Mouse (Mus musculus) heart, embryonic 12.5 days (tissue): ENCODE data around the gene Chga. TPM values are rescaled to one million over a fixed set of nuclear protein-coding genes. Genes with fewer than 3 reads are reported as not detected.

Source experiments
- ATAC-seq: fragments of 200-750 bp; cut with Nextera tagmentation; 2 replicates; pipeline ENCODE4 v1.8.0; 2017; ENCODE audit warnings: moderate TSS enrichment, moderate library complexity; ENCODE audit not compliant: insufficient number of reproducible peaks, low FRiP score
- H3K27ac ChIP-seq: fragments of 300-500 bp; sonication (generic); 2 replicates; pipeline ENCODE4 v1.5.1; 2016; ENCODE audit warnings: mild to moderate bottlenecking, moderate library complexity; ENCODE audit not compliant: poor library complexity, severe bottlenecking
- H3K27me3 ChIP-seq: fragments of 300-500 bp; sonication (generic); replicated peaks from 2 replicates; pipeline ENCODE4 v1.6.1; 2016; ENCODE audit warnings: mild to moderate bottlenecking, moderate library complexity
- H3K36me3 ChIP-seq: fragments of 300-500 bp; sonication (generic); 2 replicates; pipeline ENCODE4 v1.6.1; 2016; ENCODE audit warnings: mild to moderate bottlenecking, moderate library complexity
- H3K4me1 ChIP-seq: fragments of 300-500 bp; sonication (generic); replicated peaks from 2 replicates; pipeline ENCODE4 v1.6.1; 2016; ENCODE audit warnings: mild to moderate bottlenecking
- H3K4me2 ChIP-seq: fragments of 300-500 bp; sonication (generic); 2 replicates; pipeline ENCODE4 v1.6.1; 2016; ENCODE audit warnings: mild to moderate bottlenecking, moderate library complexity
- H3K4me3 ChIP-seq: fragments of 300-500 bp; sonication (generic); 2 replicates; pipeline ENCODE4 v1.5.1; 2016; ENCODE audit warnings: mild to moderate bottlenecking
- H3K9ac ChIP-seq: fragments of 300-500 bp; sonication (generic); 2 replicates; pipeline ENCODE4 v1.6.1; 2016; ENCODE audit warnings: mild to moderate bottlenecking, moderate library complexity
- H3K9me3 ChIP-seq: fragments of 300-500 bp; sonication (generic); replicated peaks from 2 replicates; pipeline ENCODE4 v1.6.1; 2016; ENCODE audit warnings: mild to moderate bottlenecking, moderate library complexity
- WGBS: fragments of 180-500 bp; shearing (Covaris S2); methylation state at CpG from one replicate; pipeline ENCODE4 v1.1.7; 2016; 5-methylcytosine and 5-hydroxymethylcytosine counted together
- polyA plus RNA-seq: library from polyadenylated mRNA; unstranded; fragments of >200 nt; fragmentation: Nextera tagmentation; extraction: Ambion mirVana; gene quantifications from 2 replicates; pipeline ENCODE4 v1.2.1, GENCODE M21; 2016

Chga gene
- polyA plus RNA-seq, 1 experiment from 2014 or later, result 0.26 TPM

DNA sequence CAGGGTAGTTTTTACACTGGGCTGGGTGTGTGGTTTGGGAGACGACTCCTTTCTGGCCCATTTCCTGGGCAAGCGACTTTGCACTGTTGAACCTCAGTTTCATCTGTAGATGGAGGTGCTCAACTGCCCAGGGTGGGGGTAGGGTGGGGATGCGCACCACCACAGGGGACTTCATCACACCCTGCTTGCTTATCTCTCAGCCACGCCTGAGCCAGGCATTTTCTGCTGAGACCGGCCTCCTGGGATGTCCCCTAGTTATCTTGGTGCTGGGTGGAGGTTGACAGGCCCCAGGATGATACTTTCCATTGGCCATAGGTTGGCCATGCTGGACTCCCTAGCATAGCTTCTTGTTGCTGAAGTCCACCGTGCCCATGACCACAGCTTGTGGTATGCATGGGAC is 10.3 kb downstream of the Chga start:
- H3K9ac ChIP-seq, result no peak overlapping the region
- no peak overlapping the region for H3K4me2 ChIP-seq
- H3K4me3 ChIP-seq, result no peak overlapping the region
- H3K36me3 ChIP-seq, result no peaks in the 10 kb centered on the region
- H3K27me3 ChIP-seq, result peaks cover 11% of the 10 kb centered on the region
- H3K9me3 ChIP-seq, result no peaks in the 10 kb centered on the region
- H3K27ac ChIP-seq, result no peak overlapping the region
- WGBS, result 48% methylated on average over 6 of the region's 6 CpGs
- no peak; the same call in 1 of the 2 replicates for ATAC-seq
- H3K4me1 ChIP-seq, result no peaks in the 10 kb centered on the region

- no peaks in the 10 kb centered on the region for H3K9me3 ChIP-seq
- 61% methylated on average over 2 of the region's 2 CpGs for WGBS
- H3K27ac ChIP-seq, result no peak overlapping the region
- H3K4me3 ChIP-seq, result no peak overlapping the region
- H3K4me1 ChIP-seq, result no peaks in the 10 kb centered on the region
- no peak for ATAC-seq
- H3K36me3 ChIP-seq, result no peaks in the 10 kb centered on the region
- H3K9ac ChIP-seq, result no peak overlapping the region
- peaks cover 11% of the 10 kb centered on the region for H3K27me3 ChIP-seq
- H3K4me2 ChIP-seq, result no peak overlapping the region
These were observed 12.2 kb downstream of the Chga start for GRCm38 (mm10) chr12:102566951-102567350.

DNA sequence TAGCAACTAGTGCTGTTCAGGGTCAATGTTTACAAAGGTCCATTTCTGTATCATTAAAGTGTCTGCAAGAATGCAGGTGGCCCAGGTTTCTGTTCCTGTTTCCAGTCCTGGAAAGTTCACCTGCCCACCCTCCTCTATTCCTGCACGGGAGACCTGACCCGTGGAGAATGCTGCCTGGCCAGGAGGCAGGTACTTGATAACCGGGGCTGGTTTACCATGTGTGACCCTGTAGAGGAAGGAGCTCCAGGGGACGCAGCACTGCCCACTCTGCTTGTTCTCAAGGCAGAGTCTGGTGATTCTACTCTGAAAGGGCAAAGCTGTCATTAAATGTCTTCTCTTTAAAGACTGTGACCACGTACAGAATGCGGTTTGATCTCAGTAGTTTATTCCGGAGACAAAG is 13.4 kb downstream of the Chga start:
- no peak overlapping the region for H3K27ac ChIP-seq
- 0 out of 2 replicates have a peak, but pooled peaks cover 3% of the 10 kb centered on the region for H3K4me1 ChIP-seq
- H3K9me3 ChIP-seq, result no peaks in the 10 kb centered on the region
- H3K27me3 ChIP-seq, result no peaks in the 10 kb centered on the region
- no peak for ATAC-seq
- H3K4me2 ChIP-seq, result no peak overlapping the region
- 73% methylated on average over 7 of the region's 7 CpGs for WGBS
- no peak overlapping the region for H3K4me3 ChIP-seq
- no peak overlapping the region for H3K9ac ChIP-seq
- no peaks in the 10 kb centered on the region for H3K36me3 ChIP-seq

- Histone ChIP-seq H3K9ac (no peak overlapping the region), H3K4me3 (no peak overlapping the region), H3K9me3 (no peaks in the 10 kb centered on the region), H3K27ac (no peak overlapping the region), H3K4me2 (no peak overlapping the region), H3K27me3 (no peaks in the 10 kb centered on the region), H3K4me1 (0 out of 2 replicates have a peak, but pooled peaks cover 3% of the 10 kb centered on the region), H3K36me3 (no peaks in the 10 kb centered on the region)
- WGBS, result 83% methylated on average over 13 of the region's 13 CpGs
- no peak for ATAC-seq
These were observed 15.3 kb downstream of the Chga start for GRCm38 (mm10) chr12:102570111-102570510.

- WGBS, result 74% methylated on average over 5 of the region's 5 CpGs
- H3K4me2 ChIP-seq, result no peak overlapping the region
These were observed 16.0 kb downstream of the Chga start for GRCm38 (mm10) chr12:102570734-102571133.

GRCm38 (mm10) chr12:102571666-102572065 is 16.9 kb downstream of the Chga start:
- no peak overlapping the region for H3K27ac ChIP-seq
- H3K4me3 ChIP-seq, result no peak overlapping the region
- WGBS, result 53% methylated on average over 9 of the region's 9 CpGs

More at GRCm38 (mm10) chr12:102570734-102571133, 16.0 kb downstream of the Chga start:
- H3K4me1 ChIP-seq, result 0 out of 2 replicates have a peak, but pooled peaks cover 3% of the 10 kb centered on the region
- no peaks in the 10 kb centered on the region for H3K9me3 ChIP-seq
- H3K36me3 ChIP-seq, result no peaks in the 10 kb centered on the region
- H3K27ac ChIP-seq, result no peak overlapping the region
- H3K9ac ChIP-seq, result no peak overlapping the region
- no peak for ATAC-seq
- no peak overlapping the region for H3K4me3 ChIP-seq
- no peaks in the 10 kb centered on the region for H3K27me3 ChIP-seq

DNA sequence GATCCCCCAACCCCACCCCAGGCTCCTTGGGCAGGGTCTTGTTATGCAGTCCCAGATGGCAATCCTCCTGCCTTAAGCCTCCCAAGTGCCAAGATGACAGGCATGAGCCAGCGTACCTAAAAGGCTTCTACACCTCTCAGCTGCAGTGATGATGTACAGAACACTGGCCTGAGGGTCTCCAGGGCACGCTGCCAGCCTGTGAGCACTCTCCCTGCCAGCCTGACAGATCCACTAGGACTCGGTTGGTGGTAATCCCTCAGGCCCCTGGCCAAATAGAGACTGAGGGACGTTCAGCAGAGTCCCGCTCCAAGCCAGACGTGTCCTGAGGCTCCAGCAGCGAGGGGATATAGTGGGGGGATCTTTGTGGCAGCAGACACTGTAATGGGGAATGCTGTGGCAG is 18.3 kb downstream of the Chga start:
- ATAC-seq, result no peak
- 54% methylated on average over 7 of the region's 7 CpGs for WGBS

More at GRCm38 (mm10) chr12:102571666-102572065, 16.9 kb downstream of the Chga start:
- Histone ChIP-seq H3K36me3 (no peaks in the 10 kb centered on the region), H3K9ac (no peak overlapping the region), H3K4me2 (no peak overlapping the region), H3K9me3 (no peaks in the 10 kb centered on the region), H3K4me1 (0 out of 2 replicates have a peak, but pooled peaks cover 3% of the 10 kb centered on the region), H3K27me3 (no peaks in the 10 kb centered on the region)
- no peak for ATAC-seq

DNA sequence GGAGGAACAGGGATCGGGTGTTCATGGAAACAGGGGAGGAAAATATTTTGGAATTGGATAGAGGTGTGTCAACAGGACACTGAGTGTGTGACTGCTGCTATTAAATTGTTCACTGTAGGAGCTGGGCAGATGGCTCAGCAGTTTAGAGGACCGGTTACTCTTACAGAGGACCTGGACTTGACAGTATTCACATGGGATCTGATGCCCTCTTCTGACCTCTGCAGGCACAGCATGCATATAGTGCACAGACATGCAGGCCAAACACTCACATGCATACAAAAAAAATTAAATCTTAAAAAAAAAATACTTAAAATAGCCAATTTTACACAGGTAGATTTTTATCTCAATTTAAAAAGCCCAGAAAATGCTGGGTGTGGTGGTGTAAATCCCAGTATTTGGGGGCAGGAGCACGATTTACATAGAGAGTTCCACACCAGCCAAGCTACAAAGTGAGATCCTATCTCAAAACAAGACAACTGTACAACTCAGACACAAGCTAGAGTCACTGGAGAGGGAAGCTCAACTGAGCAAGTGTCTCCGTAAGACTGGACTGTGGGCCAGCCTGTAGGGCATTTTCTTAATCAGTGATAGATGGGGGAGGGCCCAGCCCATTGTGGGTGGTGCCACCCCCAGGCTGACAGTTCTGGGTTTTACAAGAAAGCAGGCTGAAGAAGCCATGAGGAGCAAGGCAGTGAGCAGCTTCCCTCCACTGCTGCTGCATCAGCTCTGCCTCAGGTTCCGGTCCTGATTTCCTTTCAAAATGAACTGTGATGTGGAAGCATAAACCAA is 21.0 kb downstream of the Chga start:
- Histone ChIP-seq H3K9me3 (no peaks in the 10 kb centered on the region), H3K4me2 (no peak overlapping the region), H3K4me1 (0 out of 2 replicates have a peak, but pooled peaks cover 3% of the 10 kb centered on the region), H3K4me3 (no peak overlapping the region), H3K36me3 (no peaks in the 10 kb centered on the region), H3K27me3 (no peaks in the 10 kb centered on the region), H3K9ac (no peak overlapping the region), H3K27ac (no peak overlapping the region)
- 73% methylated on average over 5 of the region's 5 CpGs for WGBS
- no peak for ATAC-seq

More for the DNA sequence above, 18.3 kb downstream of the Chga start:
- H3K4me1 ChIP-seq, result 0 out of 2 replicates have a peak, but pooled peaks cover 3% of the 10 kb centered on the region
- H3K9ac ChIP-seq, result no peak overlapping the region
- H3K9me3 ChIP-seq, result no peaks in the 10 kb centered on the region
- H3K27me3 ChIP-seq, result no peaks in the 10 kb centered on the region
- no peaks in the 10 kb centered on the region for H3K36me3 ChIP-seq
- H3K4me3 ChIP-seq, result no peak overlapping the region
- H3K4me2 ChIP-seq, result no peak overlapping the region
- no peak overlapping the region for H3K27ac ChIP-seq

DNA sequence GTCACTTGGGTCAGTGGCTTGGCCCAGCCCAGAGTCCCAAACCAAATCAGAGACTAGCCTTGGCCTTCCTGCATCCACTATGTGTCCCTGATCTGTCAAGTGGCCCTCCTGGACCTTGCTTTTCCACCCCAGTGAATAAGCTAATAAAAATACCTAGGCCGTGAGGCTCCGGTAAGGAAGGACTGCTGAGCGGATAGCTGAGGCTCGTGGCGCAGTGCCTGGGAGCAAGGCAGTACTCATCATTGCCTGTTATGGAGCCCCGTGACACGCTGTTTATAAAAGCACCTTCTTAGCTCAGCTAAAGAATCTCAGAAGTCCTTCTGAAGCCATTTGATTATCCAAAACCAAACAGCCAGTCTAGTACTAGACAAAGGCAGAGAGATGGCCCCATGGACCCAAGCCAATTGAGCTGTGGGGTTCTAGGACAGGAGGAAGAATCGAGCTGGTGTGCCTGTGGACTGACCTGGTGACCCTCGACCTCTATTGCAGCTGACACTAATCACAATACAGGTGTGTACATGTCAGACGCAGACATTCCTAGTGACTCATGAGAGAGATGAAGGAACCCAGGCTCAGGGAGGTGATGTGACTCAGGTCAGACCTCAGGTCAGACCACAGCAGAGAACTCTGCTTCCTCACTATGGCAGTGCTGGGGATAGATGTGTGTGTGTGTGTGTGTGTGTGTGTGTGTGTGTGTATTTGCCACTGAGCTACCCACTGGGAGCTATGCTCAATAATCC is 22.1 kb downstream of the Chga start:
- H3K27me3 ChIP-seq, result no peaks in the 10 kb centered on the region
- no peak overlapping the region for H3K9ac ChIP-seq
- no peak overlapping the region for H3K27ac ChIP-seq
- 90% methylated on average over 10 of the region's 10 CpGs for WGBS
- no peaks in the 10 kb centered on the region for H3K36me3 ChIP-seq
- H3K4me2 ChIP-seq, result no peak overlapping the region
- ATAC-seq, result no peak
- no peaks in the 10 kb centered on the region for H3K9me3 ChIP-seq
- H3K4me1 ChIP-seq, result peaks cover 8% of the 10 kb centered on the region; the same call in 1 of the 2 replicates
- H3K4me3 ChIP-seq, result no peak overlapping the region

GRCm38 (mm10) chr12:102579041-102579440 is 24.3 kb downstream of the Chga start:
- ATAC-seq, result no peak
- Histone ChIP-seq H3K36me3 (no peaks in the 10 kb centered on the region), H3K9ac (no peak overlapping the region), H3K4me1 (peaks cover 5% of the 10 kb centered on the region; the same call in 1 of the 2 replicates), H3K27ac (no peak overlapping the region), H3K9me3 (no peaks in the 10 kb centered on the region), H3K27me3 (no peaks in the 10 kb centered on the region), H3K4me3 (no peak overlapping the region), H3K4me2 (no peak overlapping the region)
- 50% methylated on average over 6 of the region's 6 CpGs for WGBS

DNA sequence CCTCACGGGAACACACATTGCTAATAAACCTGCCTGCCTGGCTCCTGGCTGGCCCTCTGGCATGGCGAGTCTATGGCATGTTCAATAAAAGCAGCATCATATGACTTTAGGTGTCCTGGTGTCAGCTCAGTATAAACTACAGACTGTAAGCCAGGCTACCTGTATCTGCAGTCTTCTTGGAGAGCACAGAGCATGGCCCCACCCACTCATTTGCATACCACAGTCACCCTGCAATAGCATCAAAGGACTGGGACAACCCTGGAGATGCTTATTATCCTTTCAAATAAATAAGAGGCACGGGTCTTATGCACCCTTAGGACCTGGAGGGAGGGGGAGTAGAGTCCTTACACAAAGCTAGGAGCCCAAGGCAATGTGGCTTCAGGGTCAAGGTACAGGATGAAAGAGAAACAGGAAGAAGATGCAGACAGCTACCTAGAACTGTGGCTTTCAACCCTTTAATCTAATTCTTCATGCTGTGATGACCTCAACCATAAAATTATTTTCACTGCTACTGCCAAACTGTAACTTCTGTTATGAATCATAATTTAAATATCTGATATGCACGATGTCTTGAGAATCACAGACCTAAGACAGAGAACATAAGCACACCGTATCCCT is 26.9 kb downstream of the Chga start:
- Histone ChIP-seq H3K27ac (no peak overlapping the region), H3K9ac (no peak overlapping the region), H3K36me3 (no peaks in the 10 kb centered on the region), H3K9me3 (no peaks in the 10 kb centered on the region), H3K4me2 (no peak overlapping the region), H3K4me3 (no peak overlapping the region), H3K27me3 (no peaks in the 10 kb centered on the region), H3K4me1 (peaks cover 20% of the 10 kb centered on the region)
- 74% methylated on average over 5 of the region's 5 CpGs for WGBS
- ATAC-seq, result no peak
